Mouse (Mus musculus) kidney, adult 2 months (tissue): ENCODE data around the gene Phactr1.

ENCODE experiments used
- CTCF ChIP-seq: fragments of 200-500 bp; conservative IDR thresholded peaks from 2 replicates; pipeline ENCODE4 v1.5.1; 2011; ENCODE audit warnings: low read depth, mild to moderate bottlenecking, control low read depth, low read length, moderate library complexity, mixed read lengths; ENCODE audit not compliant: insufficient read depth, insufficient read length
- POLR2A ChIP-seq: fragments of 200-500 bp; IDR thresholded peaks from one replicate; pipeline ENCODE4 v1.6.1; 2011; ENCODE audit warnings: low read depth, low read length, control low read depth

GRCm38 (mm10) chr13:43036510-43036909 lies 356.1 kb downstream of the Phactr1 start:
- no peak for TF ChIP-seq POLR2A
- TF ChIP-seq CTCF: no peak
